Mouse (Mus musculus) lung, postnatal 4 days (tissue): ENCODE data around the gene Stx4a.
"Not testable (repeated sequence)": the region's sequence is repeated elsewhere in the genome, so short reads cannot be mapped to it uniquely, and the experiment has no call there.

Experiments used
- DNase-seq, 2 experiments: peaks; one replicate each; pipeline ENCODE4 v3.0.0; 2021

Stx4a gene

GRCm38 (mm10) chr7:127824176-127824871 is at the start of gene Stx4a, which contains the start of gene Stx1b:
TSS of gene Stx4a (plus strand) at chr7:127824294.
TSS of gene Stx1b (minus strand) at chr7:127824549.
- no peak for DNase-seq

GRCm38 (mm10) chr7:127775837-127776236 is 48.3 kb upstream of the Stx4a start:
- not testable (repeated sequence) for DNase-seq

GRCm38 (mm10) chr7:127776426-127776825 is 47.7 kb upstream of the Stx4a start, which contains the start of gene Setd1a:
TSS of gene Setd1a (plus strand) at chr7:127776670.
- DNase-seq = peak; percentile 89 to 92

- DNase-seq = peak; percentile 97 to 98
Observed at GRCm38 (mm10) chr7:127776878-127777473, 47.1 kb upstream of the Stx4a start.

- DNase-seq = peak; percentile 70 to 71
Observed at GRCm38 (mm10) chr7:127777474-127778266, 46.4 kb upstream of the Stx4a start.

GRCm38 (mm10) chr7:127778350-127778749 is 45.7 kb upstream of the Stx4a start:
- DNase-seq = no peak

GRCm38 (mm10) chr7:127785308-127785707 is 38.8 kb upstream of the Stx4a start, which contains the start of gene Gm49388:
TSS of gene Gm49388 (plus strand) at chr7:127785608.
- DNase-seq = no peak

- no peak for DNase-seq
Observed at GRCm38 (mm10) chr7:127797076-127797845, 26.8 kb upstream of the Stx4a start.

GRCm38 (mm10) chr7:127798591-127798990 is 25.5 kb upstream of the Stx4a start:
- DNase-seq = no peak

GRCm38 (mm10) chr7:127799211-127799610 is 24.9 kb upstream of the Stx4a start:
- peak in 1 of 2 experiments; percentile 22 for DNase-seq

GRCm38 (mm10) chr7:127799738-127800137 is 24.4 kb upstream of the Stx4a start:
- DNase-seq = peak in 1 of 2 experiments; percentile 20

- peak; percentile 93 to 96 for DNase-seq
Observed at GRCm38 (mm10) chr7:127800435-127801009, 23.6 kb upstream of the Stx4a start, which contains the start of gene Hsd3b7. TSS of gene Hsd3b7 (plus strand) at chr7:127800604.

GRCm38 (mm10) chr7:127801010-127801621 is 23.0 kb upstream of the Stx4a start:
- peak; percentile 17 to 39 for DNase-seq

GRCm38 (mm10) chr7:127802313-127802712 is 21.8 kb upstream of the Stx4a start:
- no peak for DNase-seq

- no peak for DNase-seq
Observed at GRCm38 (mm10) chr7:127808821-127809220, 15.3 kb upstream of the Stx4a start.

- no peak for DNase-seq
Observed at GRCm38 (mm10) chr7:127809846-127810245, 14.2 kb upstream of the Stx4a start.

- no peak for DNase-seq
Observed at GRCm38 (mm10) chr7:127810650-127811049, 13.4 kb upstream of the Stx4a start.

- no peak for DNase-seq
Observed at GRCm38 (mm10) chr7:127811240-127811639, 12.9 kb upstream of the Stx4a start.

- DNase-seq = no peak
Observed at GRCm38 (mm10) chr7:127812292-127812691, 11.8 kb upstream of the Stx4a start.

GRCm38 (mm10) chr7:127813821-127814220 is 10.3 kb upstream of the Stx4a start:
- DNase-seq = no peak

- peak in 1 of 2 experiments; percentile 61 for DNase-seq
Observed at GRCm38 (mm10) chr7:127814241-127814921, 9.7 kb upstream of the Stx4a start.
